Mouse (Mus musculus) right cerebral cortex, postnatal 4 days (tissue): ENCODE data around the gene Slco2a1.
"Not testable (repeated sequence)": the region's sequence is repeated elsewhere in the genome, so short reads cannot be mapped to it uniquely, and the experiment has no call there.

Experiments used
- DNase-seq: peaks from one replicate; pipeline ENCODE4 v3.0.0-alpha.2; 2022

Gene Slco2a1

DNA sequence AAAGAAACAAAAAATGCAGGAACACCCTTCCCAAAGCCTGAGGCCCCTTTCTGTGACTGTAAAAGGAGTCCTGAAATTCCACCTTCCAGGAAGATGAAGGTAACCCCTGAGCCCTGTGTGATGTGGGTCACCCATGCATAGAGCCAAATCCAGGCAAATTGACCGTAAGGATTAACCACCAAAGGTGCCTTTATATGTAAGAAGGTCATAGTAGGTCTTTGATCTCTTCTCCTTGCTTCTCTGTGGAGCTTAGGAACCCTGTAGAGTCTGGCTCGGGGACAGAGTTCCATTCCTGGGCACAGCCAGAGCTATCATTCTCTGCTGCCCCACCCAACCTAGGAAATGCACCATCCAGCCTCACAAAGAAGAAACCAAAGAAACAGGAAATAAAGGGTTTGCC lies 100.1 kb downstream of the Slco2a1 start:
- no peak for DNase-seq

DNA sequence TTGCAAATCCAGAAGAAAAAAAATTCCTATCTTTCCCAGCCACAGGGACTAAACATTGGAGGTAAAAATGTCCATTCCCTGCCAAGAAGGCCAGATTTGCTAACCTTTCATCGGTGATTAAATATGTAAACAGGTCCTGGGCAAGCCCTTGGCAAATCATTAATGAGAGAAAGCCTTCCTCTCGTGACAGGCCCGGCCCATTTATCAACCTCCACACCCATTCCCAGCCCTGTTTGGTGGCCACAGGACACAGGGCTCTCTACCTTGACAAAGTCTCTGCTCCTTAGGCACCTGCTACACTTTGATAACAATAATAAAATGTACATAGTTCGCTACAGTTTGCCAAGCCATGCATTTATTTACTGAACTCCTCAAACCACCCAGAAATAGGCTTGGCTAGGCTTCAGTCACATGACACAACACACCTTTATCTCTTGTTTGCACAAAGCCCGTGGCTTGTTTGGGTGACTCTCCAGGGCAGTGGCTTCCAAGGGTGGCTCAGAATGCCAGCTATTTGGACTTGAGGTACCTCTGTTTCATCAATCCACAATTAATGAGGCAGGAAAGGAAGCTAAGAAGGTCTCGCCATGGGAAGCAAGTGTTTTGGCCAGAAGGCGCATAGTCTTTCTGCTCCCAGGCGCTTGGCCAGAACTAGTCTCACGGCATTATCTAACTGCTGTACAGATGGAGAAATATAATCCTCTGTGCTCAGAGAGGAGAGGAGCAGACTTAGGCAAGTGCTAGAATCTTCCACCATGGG lies 101.8 kb downstream of the Slco2a1 start:
- no peak for DNase-seq

DNA sequence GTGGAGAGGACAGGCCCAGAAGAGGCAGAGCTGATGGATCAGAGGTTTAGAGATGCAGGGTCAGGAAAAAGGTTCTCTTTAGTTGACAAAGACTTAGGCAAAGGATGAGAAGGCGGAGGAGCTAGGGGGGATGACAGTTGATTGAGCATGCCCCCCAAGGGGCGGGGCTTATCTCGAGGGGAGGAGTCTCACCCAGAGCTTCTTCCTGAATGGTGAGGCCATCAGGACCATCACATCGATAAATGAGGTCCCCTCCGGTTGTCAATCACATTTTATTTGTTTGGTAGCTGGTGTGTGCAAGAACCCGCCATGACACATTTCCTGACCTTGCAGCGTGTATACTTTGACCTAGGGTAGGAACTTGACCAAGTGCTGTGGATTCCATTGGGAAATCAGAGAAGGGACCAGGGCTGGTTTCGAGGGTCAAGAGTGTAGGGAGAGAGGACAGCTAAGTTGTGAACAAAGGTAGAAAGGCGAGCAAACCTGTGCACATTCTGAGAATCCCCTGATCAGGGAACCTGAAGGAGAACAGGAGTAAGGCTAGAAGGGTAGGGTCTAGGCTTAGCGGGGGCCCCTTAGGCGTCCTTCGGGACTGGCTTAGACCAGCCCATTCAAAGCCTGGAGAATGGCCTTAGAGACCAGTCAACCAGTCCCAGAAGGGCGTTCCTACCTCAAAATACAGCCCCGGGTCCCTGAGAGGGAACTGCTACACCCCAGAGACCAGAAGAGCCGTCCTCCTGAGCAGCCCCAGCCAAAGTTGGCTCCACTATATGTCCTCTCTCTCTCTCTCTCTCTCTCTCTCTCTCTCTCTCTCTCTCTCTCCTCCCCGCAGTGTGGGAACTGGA lies 102.7 kb downstream of the Slco2a1 start:
- no peak for DNase-seq

DNA sequence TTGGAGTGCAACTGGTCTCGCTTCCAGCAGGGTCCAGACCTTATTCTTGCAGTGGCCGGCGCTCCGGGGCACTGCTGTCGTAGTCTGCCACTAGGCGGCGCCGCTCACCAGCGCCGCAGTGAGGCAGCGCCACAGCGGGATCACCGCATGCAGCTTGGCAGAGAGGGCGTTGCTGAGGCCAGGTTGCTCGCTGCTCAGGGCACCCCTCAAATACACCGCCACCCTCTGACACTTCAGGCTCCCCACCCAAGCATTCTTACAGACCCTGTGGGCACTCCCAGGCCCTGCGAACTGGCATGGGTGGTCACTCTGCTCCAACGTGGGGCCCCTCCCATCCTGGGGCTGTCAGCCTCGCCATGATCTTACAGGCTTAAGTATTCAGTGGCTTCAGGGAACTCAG lies 103.7 kb downstream of the Slco2a1 start:
- DNase-seq = peak; percentile 84

DNA sequence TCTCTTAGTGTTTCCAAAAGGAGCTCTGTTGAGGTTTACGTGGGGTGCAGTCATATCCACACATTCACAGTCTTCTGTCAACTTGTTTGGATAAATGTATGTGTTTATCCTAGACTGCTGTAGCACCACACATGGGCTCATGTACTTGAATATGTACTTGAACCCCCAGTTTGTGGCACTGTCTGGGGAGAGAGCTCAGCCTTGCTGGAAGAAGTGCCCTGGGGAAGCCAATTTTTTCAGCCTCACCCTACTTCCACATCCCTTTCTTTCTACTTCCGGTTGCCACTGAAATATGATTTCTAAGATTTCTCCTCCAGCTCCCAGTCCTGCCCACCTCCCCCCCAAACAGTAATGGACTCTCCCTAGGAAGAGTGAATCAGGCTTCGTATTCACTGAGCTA lies 105.2 kb downstream of the Slco2a1 start:
- DNase-seq = no peak

DNA sequence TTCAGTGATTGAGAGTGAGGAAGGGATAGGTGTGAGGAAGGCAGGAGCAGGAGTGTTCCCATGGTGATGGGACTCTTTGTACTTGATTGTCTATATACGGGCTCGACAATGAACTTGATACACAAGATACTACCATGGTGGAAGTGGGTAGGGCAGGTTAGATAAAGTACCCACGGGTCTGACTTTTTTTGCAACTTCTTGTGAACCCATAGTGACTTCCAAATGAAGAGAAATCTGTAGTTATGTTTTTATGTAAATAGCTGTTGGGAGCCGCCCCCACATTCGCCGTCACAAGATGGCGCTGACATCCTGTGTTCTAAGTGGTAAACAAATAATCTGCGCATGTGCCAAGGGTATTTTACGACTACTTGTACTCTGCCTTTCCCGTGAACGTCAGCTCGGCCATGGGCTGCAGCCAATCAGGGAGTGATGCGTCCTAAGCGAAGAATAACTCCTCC lies 119.9 kb downstream of the Slco2a1 start:
- DNase-seq = not testable (repeated sequence)

DNA sequence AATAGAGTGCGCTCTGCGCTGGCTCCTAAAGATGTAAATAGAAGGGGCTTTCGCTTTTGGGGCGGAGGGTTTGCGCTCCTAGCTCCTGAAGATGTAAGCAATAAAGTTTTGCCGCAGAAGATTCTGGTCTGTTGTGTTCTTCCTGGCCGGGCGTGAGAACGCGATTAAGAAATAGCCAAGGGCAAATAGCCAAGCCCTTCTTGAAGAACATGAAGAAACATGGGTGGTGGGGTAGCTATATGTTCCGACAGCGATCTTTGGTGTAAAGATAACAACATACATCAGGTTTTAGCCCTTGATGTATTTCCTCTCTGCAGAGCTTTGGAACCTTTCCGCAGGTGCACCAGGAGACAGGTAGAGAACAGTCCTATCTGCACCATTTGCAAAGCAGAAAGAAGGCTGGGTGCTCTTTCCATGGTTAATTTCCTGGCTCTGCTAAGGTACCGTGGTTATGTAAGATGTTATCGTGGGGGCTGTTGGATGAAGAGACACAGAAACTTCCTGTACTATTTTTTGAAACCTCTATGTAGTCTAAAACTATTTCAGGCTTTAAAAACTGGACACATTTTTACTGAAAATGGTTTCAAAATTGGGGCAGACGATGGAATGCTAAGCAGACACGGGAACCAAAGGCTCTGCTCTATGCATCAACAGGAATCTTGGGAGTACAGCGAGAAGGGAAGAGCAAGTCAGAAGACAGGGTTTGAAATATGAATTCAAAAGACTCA lies 120.6 kb downstream of the Slco2a1 start:
- DNase-seq = no peak

DNA sequence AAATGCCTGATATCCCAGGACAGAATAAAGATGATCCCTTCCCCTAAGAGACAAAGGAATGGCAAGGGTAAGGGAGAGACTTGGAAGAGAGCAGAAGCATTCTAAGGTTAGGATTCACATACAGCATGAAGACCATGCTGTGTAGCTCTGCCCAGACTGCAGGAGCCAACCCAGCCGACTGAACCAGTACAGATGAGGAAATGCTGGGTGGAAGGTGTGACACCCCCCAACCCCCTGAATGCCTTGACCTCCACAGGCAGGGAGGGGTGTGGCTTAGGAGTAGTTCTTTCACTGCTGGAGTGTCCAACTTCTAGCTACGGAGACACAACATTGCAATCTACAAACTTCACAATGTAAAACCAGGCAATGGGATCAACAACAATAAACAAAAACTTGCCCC lies 121.4 kb downstream of the Slco2a1 start:
- no peak for DNase-seq

DNA sequence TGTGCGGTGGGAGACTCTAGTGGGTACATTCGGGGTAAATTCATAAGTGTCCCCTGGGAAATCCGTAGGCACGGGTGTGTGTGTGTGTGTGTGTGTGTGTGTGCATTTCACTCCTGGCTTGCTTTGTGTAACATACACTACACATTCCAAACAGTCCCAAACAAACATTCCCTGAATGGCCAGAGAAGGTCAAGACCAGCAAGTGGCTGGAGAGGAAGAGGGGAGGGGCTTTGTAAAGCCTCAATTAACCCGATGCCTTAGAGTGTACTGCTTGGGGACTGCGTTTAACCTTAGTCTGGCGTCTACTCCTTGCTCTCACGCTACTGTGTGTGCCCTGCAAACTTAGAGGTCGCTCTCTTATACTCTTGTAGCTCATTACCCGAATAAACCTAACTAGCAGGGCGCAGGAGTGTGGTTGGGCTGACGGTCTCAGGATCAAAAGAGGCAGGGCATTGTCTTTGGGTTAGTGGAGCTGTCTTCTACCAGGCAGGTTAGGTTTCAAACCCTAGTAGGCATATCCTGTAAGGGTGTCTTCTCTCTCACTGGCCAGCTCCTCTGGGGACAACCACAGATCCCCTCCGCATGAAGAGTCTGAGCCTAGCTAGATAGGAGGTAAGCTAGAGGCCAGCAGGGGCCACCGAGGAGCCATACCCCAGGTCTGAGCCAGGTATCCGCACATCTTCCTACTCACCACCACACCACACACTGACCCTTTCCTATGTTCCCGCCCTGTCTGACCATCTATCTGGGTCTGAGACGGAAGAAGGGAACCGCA lies 122.4 kb downstream of the Slco2a1 start:
- no peak for DNase-seq

DNA sequence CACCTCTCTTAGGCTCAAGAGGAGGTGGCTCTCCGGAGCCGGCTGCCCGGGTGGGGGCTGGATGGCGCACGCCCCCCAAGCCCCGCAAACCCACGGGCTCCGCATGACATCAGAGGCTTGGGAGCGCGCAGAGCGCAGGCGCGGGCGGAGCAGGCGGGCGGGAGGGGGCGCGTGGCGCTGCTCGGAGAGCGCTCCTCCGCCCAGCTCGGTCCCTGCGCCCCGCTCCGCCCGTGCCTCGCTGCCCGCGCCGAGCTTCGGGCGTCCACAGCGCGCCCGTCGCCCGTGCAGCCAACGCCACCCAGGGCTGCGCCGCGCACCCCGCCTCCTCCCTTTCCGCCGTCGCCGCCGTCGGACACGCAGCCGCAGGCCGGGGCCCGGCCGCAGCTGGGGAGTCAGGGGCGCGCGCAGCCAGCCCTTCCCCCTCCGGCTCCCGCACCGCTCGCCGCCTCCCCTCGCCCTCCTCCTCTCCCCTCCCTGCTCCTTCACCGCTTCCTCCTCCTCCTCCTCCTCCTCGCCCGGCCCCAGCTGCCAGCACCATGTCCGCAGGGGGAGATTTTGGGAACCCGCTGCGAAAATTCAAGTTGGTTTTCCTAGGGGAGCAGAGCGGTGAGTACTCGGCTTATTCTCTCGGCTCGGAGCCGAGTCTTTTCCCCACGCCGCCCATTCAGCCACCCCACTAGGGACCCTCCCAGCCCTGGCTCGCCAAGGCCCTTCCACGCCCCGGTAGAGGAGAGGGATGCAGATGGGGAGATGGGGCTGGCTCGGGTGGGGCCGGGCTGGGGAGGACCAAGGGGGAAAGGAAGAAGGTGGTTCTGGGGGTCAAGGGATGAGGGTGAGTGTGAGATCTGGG lies 123.3 kb downstream of the Slco2a1 start, which contains the start of gene Rab6b:
Rab6b (plus strand) TSS at position 167 of the 850 bp plus-strand sequence.
- DNase-seq = peak; percentile 81

DNA sequence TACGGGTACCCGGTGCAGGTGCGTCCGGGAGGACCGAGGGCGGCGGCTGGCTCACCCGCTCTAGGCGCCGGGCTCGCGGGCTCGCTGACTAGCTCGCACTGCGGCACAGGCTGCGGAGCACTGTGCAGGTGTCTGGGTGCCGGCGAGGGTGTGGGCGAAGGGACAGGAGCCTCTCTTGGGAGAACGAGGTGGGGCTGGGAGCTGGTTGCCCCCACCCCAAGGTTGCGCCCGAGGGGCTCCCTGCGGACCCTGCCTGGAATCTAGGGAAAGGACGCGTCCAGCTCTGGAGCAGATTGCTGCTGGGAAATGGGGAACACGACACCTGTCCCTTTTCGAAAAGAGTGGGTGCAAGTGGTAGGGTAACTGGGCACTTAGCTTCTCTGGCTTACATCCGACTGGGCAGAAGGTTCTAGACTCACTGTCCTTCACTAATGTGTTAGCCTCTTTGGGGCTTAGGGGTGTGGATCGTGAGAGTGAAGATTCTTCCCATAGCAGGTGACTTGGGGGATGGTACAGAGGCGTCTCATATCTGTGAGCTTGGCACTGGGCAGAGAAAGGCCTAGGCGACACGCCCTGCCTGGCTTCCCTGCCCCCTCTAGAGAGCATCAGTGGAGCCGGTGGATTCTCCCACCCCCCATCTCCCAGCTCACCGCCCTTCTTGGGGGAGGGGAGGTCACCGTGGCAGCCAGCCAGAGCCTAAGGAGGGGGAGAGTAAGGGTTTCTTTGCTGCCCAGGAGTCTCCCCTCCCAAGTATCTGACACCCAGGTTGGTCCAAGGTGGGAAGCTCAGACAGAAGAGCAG lies 124.2 kb downstream of the Slco2a1 start:
- DNase-seq = peak; percentile 49

DNA sequence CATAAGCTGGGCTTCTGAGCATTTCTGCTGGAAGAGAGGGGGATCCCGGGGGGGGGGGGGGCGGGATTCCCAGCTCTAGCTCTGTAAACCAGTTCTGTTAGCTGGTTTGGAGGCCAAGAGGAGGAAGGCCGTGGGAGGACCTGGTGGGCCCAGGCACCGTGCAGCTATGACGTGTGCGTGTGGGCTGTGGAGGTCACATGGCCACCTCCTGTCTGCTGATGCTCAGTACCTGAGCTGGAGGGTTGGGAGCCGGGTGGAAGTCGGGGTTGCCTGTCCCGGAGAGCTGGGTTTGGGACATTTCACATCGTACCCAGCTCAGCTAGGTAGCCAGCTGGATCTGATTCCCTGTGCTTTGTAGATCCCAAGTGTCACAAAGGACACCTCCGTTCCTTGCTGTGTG lies 124.8 kb downstream of the Slco2a1 start:
- no peak for DNase-seq

DNA sequence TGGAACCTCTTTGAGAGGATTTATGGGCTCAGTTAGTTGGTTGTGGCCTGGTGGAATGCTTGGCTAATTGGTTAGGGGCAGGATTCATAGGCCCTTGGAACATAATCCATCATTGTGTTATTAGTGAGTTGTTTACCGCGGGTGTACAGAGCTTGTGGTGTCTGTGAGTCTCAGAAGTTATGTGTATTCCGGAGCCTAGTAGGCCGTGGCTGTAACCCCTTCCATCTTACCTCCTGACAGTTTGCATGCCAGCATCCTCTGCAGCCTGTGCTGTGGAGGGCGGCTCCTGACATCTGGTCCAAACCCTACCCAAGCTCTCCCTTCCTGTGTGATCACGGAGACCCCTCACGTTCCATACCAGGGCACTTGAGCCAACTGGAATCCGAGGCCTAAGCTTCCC lies 125.8 kb downstream of the Slco2a1 start:
- no peak for DNase-seq

DNA sequence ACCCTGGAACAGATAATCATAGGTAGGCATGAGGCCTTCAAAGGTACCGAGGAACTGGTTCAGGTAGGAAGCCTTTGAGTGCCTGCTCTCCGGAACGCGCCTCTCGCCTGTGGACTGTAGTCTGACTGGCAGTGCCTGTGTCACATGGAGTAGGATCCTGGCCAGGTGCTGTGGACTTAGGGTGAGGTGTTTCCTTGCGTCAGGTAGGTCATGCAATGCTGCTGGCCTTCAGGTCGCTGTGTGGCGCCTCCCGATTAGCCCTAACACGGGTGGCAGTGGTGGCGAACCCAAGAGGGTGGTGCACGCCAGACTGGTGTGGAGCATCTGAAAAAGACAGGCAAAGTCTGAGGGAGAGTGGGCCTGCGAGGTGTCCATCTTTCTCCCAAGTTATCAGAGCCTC lies 126.4 kb downstream of the Slco2a1 start:
- no peak for DNase-seq

DNA sequence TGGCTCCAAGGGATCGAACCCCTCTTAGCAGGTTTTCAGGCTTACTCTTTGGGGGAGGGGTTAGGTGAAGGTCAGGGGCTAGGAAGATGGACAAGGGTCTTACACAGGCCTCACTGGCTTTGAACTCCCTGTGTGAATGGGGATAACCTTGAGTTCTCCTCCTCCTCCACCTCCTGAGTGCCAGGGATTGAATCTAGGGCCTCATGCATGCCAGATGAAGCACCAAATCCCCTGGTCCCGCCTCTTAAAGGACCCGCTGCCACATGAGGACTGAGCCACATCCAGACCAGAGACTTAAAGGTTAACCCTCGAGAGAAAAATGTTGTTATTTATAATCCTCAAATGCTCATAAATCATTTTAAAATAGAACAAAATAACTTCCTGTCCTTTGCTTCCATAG lies 128.4 kb downstream of the Slco2a1 start:
- DNase-seq = no peak

DNA sequence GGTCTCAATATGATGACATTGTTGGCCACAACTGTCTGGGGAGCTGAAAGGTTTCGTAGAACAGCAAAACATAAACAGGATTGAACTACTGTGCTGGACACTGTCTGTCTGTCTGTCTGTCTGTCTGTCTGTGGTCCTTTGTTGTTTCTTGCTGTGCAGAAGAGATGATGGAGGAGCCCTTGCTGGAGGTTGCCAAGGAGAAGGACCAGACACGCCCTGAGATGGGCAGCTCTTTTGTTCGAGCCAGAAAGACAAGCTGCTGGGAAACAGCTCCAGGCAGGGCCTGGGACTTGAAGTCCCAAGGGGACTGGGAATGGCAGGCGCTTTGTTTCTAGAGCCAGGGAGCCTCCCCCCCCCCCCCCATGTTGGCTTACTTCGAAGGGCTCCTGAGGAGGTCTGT lies 129.0 kb downstream of the Slco2a1 start:
- no peak for DNase-seq

DNA sequence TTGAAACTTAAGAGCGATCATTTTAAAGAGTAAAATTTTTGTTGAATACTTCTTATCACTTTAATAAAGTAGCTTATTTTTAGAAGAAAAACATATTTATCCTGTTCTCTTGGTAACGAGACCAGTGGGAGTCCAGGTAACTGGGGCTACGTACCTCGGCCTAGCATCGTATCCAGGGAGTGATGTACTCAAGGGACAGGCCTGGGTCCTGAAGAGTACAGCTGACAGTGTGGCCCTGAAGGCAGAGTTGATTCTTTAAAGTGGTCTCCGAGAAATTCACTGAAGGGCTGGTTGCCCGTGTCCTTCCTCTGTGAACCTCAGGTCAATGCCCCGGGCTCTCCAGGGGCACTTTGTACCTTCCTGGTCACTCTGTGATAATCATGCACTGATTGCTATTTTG lies 129.4 kb downstream of the Slco2a1 start:
- DNase-seq = no peak

DNA sequence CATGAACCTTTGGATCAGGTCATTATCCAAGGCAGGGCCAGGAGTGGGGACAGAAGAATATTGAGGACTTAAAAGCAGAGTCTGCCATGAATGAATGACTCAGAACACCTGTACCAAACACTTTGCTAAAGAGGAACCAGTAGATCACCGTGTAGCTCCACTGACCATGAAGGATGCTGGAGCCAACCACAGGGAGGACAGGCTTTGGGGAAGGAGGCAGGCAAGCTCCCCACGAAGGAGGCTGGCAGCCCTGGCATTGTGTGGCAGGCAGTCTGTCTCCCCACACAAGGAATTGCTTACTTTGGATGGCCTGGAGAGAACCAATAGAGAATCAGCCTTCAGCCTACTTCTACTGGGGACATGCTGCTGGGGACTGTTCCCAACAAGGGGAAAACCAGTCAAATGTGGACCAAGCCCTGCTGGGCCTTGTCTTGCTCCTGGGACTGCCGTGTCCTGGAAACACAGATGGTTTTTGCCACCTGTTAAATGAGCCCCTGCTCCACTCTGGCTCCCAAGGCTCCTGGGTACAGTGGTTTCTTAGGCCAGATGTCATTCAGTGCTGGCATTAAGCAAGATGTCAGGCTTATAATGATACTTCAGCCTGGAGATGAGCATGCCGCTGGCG lies 130.3 kb downstream of the Slco2a1 start:
- no peak for DNase-seq

DNA sequence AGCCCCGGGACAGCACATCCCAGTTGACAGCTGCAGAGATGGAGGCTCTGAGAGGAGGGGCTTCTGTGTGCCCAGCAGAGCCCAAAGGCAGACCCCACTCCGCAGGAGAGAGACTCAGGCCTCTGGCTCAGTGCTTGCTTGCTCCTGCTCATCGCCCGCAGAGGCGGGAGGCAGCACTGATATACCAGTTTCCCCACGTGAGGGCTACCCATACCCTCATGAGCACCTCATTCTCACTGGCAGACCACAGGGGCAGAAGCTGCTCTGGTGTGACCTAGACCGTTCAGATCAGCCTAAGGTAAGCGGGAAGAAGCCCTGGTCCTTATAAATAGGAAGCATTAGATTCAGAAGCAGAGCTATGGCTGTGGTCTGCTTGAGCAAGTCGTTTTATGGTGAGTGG lies 131.3 kb downstream of the Slco2a1 start:
- DNase-seq = no peak

DNA sequence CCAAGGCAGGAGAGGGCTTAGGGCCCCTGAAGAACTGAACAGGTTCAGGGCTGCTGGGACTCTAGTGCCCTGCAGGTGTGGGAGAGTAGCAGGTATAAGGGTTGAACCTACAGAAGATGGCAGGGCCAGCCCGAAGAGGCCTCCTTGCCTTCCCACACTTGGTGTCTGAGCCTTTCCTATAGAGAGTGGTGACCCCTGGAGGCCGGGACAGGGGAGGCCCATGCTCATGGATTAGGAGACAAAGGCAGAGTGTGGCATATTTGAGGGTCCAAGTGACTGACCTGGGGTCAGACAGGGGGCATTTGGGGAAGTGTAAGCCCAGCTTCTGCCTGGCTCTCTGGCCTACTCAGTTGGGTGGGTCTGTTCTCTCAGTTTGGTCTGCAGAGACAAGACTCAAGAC lies 131.7 kb downstream of the Slco2a1 start:
- DNase-seq = no peak
